Mouse (Mus musculus): ENCODE results near the gene Abhd15.

- TF ChIP-seq CTCF (IDR thresholded peaks at IDR 0.05; ENCODE audit: extremely low read depth, insufficient read depth, insufficient read length, insufficient replicate concordance) (no peak), POLR2A (IDR thresholded peaks at IDR 0.05; ENCODE audit: low read depth, low read length) (no peak)
Observed at GRCm38 (mm10) chr11:77505291-77505980, 9.5 kb upstream of the Abhd15 start.
